Mouse (Mus musculus) kidney, adult 2 months (tissue): Measurements from ENCODE around the gene Psmc3.

Source experiments
- CTCF ChIP-seq: fragments of 200-500 bp; conservative IDR thresholded peaks from 2 replicates; pipeline ENCODE4 v1.5.1; 2011; ENCODE audit warnings: low read depth, mild to moderate bottlenecking, control low read depth, low read length, moderate library complexity, mixed read lengths; ENCODE audit not compliant: insufficient read depth, insufficient read length
- POLR2A ChIP-seq: fragments of 200-500 bp; IDR thresholded peaks from one replicate; pipeline ENCODE4 v1.6.1; 2011; ENCODE audit warnings: low read depth, low read length, control low read depth

DNA sequence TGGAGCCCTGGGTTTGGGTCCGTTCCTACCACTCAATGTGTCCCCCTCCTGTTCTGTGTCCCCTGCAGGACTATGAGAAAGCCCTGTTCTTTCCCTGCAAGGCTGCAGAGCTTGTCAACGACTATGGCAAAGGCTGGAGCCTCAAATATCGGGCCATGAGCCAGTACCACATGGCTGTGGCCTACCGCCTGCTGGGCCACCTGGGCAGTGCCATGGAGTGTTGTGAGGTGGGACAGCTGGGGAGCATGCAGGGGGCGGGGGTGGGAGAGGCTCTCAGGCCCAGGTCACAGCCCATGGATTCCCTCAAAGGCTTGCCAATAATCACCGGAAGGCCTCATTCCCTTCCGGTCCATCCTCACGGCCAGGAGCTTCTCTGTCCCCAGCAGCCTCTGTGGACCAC is 12.0 kb upstream of the Psmc3 start:
- TF ChIP-seq POLR2A (no peak), CTCF (no peak)
